16 mouse cellular contexts compared by ENCODE assay signal in genomic region chr3:99842333-99842732, GRCm38 (mm10). TPM values are rescaled to one million over a fixed set of nuclear protein-coding genes. Genes with fewer than 3 reads are reported as not detected.
"Had no signal": no experiment of that assay in that cellular context is flagged by ENCODE, and none has a peak within 500 bp of the region (broad histone marks: within the 10 kb centered on the region; RNA-seq: fewer than 3 reads in every experiment).

No protein-coding gene starts in this region.

- H3K27ac ChIP-seq: kidney, embryonic 15.5 days; liver, embryonic 13.5 days; lung, embryonic 15.5 days; midbrain, embryonic 13.5 days; neural tube, embryonic 13.5 days had no signal

- DNase-seq: kidney, adult 11 months; layer of hippocampus, adult 9-11 months; layer of hippocampus, postnatal 36 days; liver; liver, embryonic 13.5 days; liver, postnatal 0 days; lung, postnatal 14 days; right cerebral cortex, postnatal 14 days; thymus, postnatal 36 days had no signal

- H3K36me3 ChIP-seq: kidney, embryonic 15.5 days; liver, embryonic 13.5 days; lung, embryonic 15.5 days; midbrain, embryonic 13.5 days; neural tube, embryonic 13.5 days had no signal

- H3K9ac ChIP-seq: kidney, embryonic 15.5 days; liver, embryonic 13.5 days; liver, postnatal 0 days; lung, embryonic 15.5 days; midbrain, embryonic 13.5 days; neural tube, embryonic 13.5 days had no signal

- H3K4me2 ChIP-seq: kidney, embryonic 15.5 days; liver, embryonic 13.5 days; lung, embryonic 15.5 days; midbrain, embryonic 13.5 days; neural tube, embryonic 13.5 days had no signal

- H3K27me3 ChIP-seq: kidney, embryonic 15.5 days; liver, embryonic 13.5 days; lung, embryonic 15.5 days; midbrain, embryonic 13.5 days; neural tube, embryonic 13.5 days had no signal

- H3K9me3 ChIP-seq: kidney, embryonic 15.5 days; liver, embryonic 13.5 days; lung, embryonic 15.5 days; midbrain, embryonic 13.5 days; neural tube, embryonic 13.5 days had no signal

- ATAC-seq: hindbrain, embryonic 16.5 days; liver, postnatal 0 days; midbrain, embryonic 13.5 days had no signal

- H3K4me1 ChIP-seq: kidney, embryonic 15.5 days; liver, embryonic 13.5 days; lung, embryonic 15.5 days; midbrain, embryonic 13.5 days had no signal

- H3K4me3 ChIP-seq: kidney, embryonic 15.5 days; liver, embryonic 13.5 days; lung, embryonic 15.5 days; midbrain, embryonic 13.5 days; neural tube, embryonic 13.5 days had no signal

RNA-seq across cellular contexts. Expression of gene Spag17, which starts 42.9 kb away (rescaled TPM):
- total RNA-seq: megakaryocyte, adult 5-6 weeks had no signal
- polyA plus RNA-seq: large intestine, adult 2 months had no signal
